Mouse (Mus musculus): Measurements from ENCODE around the gene Hdac5. TPM values are rescaled to one million over a fixed set of nuclear protein-coding genes. Genes with fewer than 3 reads are reported as not detected.

Hdac5 gene
- total RNA-seq, 2 experiments from 2014 or later = 106 to 139 TPM

DNA sequence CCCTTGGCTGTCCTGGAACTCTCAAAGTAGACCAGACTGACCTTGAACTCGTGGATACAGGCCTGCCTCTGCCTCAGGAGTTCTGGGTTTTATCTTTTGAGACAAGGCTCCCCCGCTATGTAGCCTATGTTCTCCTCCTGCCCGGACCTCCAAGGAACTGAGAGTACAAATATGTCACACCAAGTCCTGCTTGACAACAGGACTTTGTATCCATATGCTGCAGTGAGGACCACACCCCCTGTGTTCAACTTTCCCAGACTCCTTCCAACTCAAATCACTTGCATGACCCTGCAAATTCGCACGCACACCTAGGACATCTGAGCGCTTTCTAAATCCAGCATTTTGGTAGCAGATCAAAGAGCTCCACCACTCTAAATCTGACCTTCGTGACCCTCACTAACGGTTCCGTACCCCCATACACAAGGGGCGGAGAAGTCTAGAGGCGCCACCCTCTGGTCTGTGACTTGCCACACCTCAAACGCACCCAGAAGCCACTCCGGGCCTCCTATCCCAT lies 85.0 kb downstream of the Hdac5 start:
- intact Hi-C loops (cut with DNase I) = no loop called here
- no peak for DNase-seq

Small RNA genes within 50 kb of the gene (microRNA-seq; reads per million reads assigned to microRNA genes)
- gene Mir8101 = 2.4 to 5.2 reads per million in 2 experiments

Other genes with a start within 250 kb of the Hdac5 start
- gene Cfap97d1, start 245.9 kb downstream of the Hdac5 start, total RNA-seq (2021) = not detected
- 100 to 1,000 TPM; 145 to 170 TPM for gene Dusp3, start 243.2 kb downstream of the Hdac5 start, total RNA-seq (2021)
- 1 to 10 TPM; 5.5 to 7.4 TPM for gene Mpp3, start 201.7 kb downstream of the Hdac5 start, total RNA-seq (2021)
- 10 to 100 TPM; 64.4 to 75.9 TPM for gene Cd300lg, start 188.7 kb downstream of the Hdac5 start, total RNA-seq (2021)
- 1 to 10 TPM; 4.0 to 4.1 TPM for gene Mpp2, start 141.7 kb downstream of the Hdac5 start, total RNA-seq (2021)
- not detected for gene Ppy, start 128.8 kb downstream of the Hdac5 start, total RNA-seq (2021)
- not detected for gene Pyy, start 122.3 kb downstream of the Hdac5 start, total RNA-seq (2021)
- gene Nags, start 84.7 kb downstream of the Hdac5 start, total RNA-seq (2021) = under 1 TPM in 1 of 2 experiments, not detected in 1; 0.12 TPM
- 10 to 100 TPM; 13.7 to 14.7 TPM for gene Tmem101, start 73.8 kb downstream of the Hdac5 start, total RNA-seq (2021)
- 10 to 100 TPM; 58.5 to 61.4 TPM for gene Lsm12, start 44.9 kb downstream of the Hdac5 start, total RNA-seq (2021)
- gene G6pc3, start 40.5 kb downstream of the Hdac5 start, total RNA-seq (2021) = 10 to 100 TPM; 37.9 to 38.1 TPM
- 1 to 10 TPM; 1.7 to 1.8 TPM for gene BC030867, start 18.7 kb upstream of the Hdac5 start, total RNA-seq (2021)
- gene Asb16, start 38.6 kb upstream of the Hdac5 start, total RNA-seq (2021) = under 1 TPM; 0.52 to 0.69 TPM
- 10 to 100 TPM; 29.0 to 31.1 TPM for gene Tmub2, start 54.8 kb upstream of the Hdac5 start, total RNA-seq (2021)
- gene Atxn7l3, start 66.5 kb upstream of the Hdac5 start, total RNA-seq (2021) = 10 to 100 TPM; 34.1 to 38.3 TPM
- 10 to 100 TPM; 78.3 to 80.9 TPM for gene Ubtf, start 89.6 kb upstream of the Hdac5 start, total RNA-seq (2021)
- gene Slc4a1, start 136.0 kb upstream of the Hdac5 start, total RNA-seq (2021) = 10 to 100 TPM in 1 of 2 experiments, 1 to 10 TPM in 1; 3.5 to 13.0 TPM
- gene Rundc3a, start 163.2 kb upstream of the Hdac5 start, total RNA-seq (2021) = under 1 TPM; 0.29 to 0.32 TPM
- gene Slc25a39, start 177.8 kb upstream of the Hdac5 start, total RNA-seq (2021) = 100 to 1,000 TPM; 155 to 156 TPM
- 100 to 1,000 TPM; 189 to 192 TPM for gene Grn, start 200.1 kb upstream of the Hdac5 start, total RNA-seq (2021)
- 10 to 100 TPM; 20.0 to 23.8 TPM for gene Fam171a2, start 217.5 kb upstream of the Hdac5 start, total RNA-seq (2021)
- gene Itga2b, start 240.0 kb upstream of the Hdac5 start, total RNA-seq (2021) = 1 to 10 TPM; 2.8 to 4.6 TPM